Mouse (Mus musculus) heart, postnatal 0 days (tissue): ENCODE measurements around the gene Plcxd2.

Experiments used
- CTCF ChIP-seq: IDR thresholded peaks from 2 replicates; pipeline ENCODE4 v1.5.1; 2016; ENCODE audit warnings: antibody characterized with exemption, control low read depth, low read depth
- EP300 ChIP-seq: IDR thresholded peaks from 2 replicates; pipeline ENCODE4 v1.6.1; 2016; ENCODE audit warnings: antibody characterized with exemption, low read depth

- TF ChIP-seq CTCF (no peak), EP300 (no peak)
Measured at GRCm38 (mm10) chr16:45984610-45985606, 25.1 kb downstream of the Plcxd2 start.
